Mouse (Mus musculus): Measurements from ENCODE around the gene 1700012B07Rik.

DNA sequence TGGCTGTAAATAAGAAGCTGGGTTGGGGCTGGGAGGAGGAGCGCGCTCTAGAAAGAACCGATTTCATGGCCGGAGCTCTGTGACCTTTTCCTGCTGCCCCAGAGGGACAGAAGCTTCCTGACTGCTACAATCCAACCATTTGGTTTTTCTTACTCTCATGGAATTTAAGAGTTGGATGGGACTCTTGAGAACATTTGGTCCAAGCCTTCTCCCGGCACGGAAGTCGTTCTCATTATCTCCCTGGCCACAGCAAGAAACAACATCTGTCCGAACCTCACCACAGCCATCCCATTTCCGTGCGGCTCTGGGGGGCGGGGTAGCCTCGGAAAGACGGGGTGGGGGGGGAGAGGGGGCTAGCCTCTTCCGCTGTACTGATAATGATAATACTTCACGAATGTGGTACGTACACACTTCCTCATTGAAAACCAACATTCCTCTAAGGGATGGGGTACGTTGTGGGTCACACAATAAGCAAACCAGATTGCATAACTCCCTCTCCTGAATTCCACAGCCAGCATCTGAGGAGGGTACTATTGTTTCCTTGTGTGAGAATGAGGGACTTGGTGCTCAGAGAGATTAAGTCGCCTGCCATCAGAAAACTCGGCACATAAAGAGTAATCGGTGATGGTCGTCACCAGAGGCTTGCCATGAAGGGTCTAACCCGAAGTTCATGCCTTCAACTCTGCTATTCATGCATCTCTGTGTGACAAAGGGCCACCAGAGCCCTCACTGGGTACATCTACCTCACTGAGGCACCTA, 46.2 kb upstream of the 1700012B07Rik start:
- TF ChIP-seq CTCF (IDR thresholded peaks at IDR 0.05; ENCODE audit: low read depth, low read length) (no peak), POLR2A (IDR thresholded peaks at IDR 0.05; ENCODE audit: borderline replicate concordance, low read depth, low read length) (no peak)
